Mouse (Mus musculus): ENCODE results near the gene Znrd1as.
A peak's percentile ranks its signal among the peaks of the same experiment; 100 is the strongest.

Gene Znrd1as

GRCm38 (mm10) chr17:36957999-36958743, at the start of gene Znrd1as, which contains the start of gene Znrd1:
Znrd1as (plus strand) TSS chr17:36958592.
Znrd1 (minus strand) TSS chr17:36958559.
- DNase-seq: peak; percentile 94 to 96

- DNase-seq: no peak
These were observed 48.6 kb upstream of the Znrd1as start for GRCm38 (mm10) chr17:36909802-36910201.

- no peak for DNase-seq
These were observed 46.4 kb upstream of the Znrd1as start for GRCm38 (mm10) chr17:36912031-36912430.

- peak; percentile 64 to 77 for DNase-seq
These were observed 44.3 kb upstream of the Znrd1as start for GRCm38 (mm10) chr17:36914108-36914507.

GRCm38 (mm10) chr17:36915076-36915475, 43.3 kb upstream of the Znrd1as start:
- DNase-seq: peak; percentile 47 to 55

GRCm38 (mm10) chr17:36920239-36920638, 38.2 kb upstream of the Znrd1as start:
- peak; percentile 71 to 81 for DNase-seq

- no peak for DNase-seq
These were observed 35.7 kb upstream of the Znrd1as start for GRCm38 (mm10) chr17:36922715-36923114.

GRCm38 (mm10) chr17:36923491-36923890, 34.9 kb upstream of the Znrd1as start:
- DNase-seq: no peak

GRCm38 (mm10) chr17:36927496-36928120, 30.8 kb upstream of the Znrd1as start:
- no peak for DNase-seq

- no peak for DNase-seq
These were observed 29.0 kb upstream of the Znrd1as start for GRCm38 (mm10) chr17:36929236-36929932.

- no peak for DNase-seq
These were observed 28.2 kb upstream of the Znrd1as start for GRCm38 (mm10) chr17:36930233-36930632.

- no peak for DNase-seq
These were observed 27.3 kb upstream of the Znrd1as start for GRCm38 (mm10) chr17:36931130-36931529.

- DNase-seq: peak; percentile 54 to 67
These were observed 26.6 kb upstream of the Znrd1as start for GRCm38 (mm10) chr17:36931806-36932205.

GRCm38 (mm10) chr17:36938056-36938455, 20.3 kb upstream of the Znrd1as start:
- no peak for DNase-seq

GRCm38 (mm10) chr17:36942391-36942790, 16.0 kb upstream of the Znrd1as start:
- DNase-seq: peak; percentile 89 to 90

GRCm38 (mm10) chr17:36942791-36943471, 15.5 kb upstream of the Znrd1as start, which contains the start of gene Rnf39:
Rnf39 (plus strand) TSS chr17:36942918.
- peak; percentile 79 to 81 for DNase-seq

GRCm38 (mm10) chr17:36943691-36944090, 14.7 kb upstream of the Znrd1as start:
- DNase-seq: no peak

- DNase-seq: peak in 1 of 2 experiments; percentile 21
These were observed 14.1 kb upstream of the Znrd1as start for GRCm38 (mm10) chr17:36944121-36944775.

- peak in 1 of 2 experiments; percentile 39 for DNase-seq
These were observed 11.2 kb upstream of the Znrd1as start for GRCm38 (mm10) chr17:36947051-36947819.

GRCm38 (mm10) chr17:36948286-36948685, 10.1 kb upstream of the Znrd1as start:
- DNase-seq: no peak

- DNase-seq: no peak
These were observed 9.1 kb upstream of the Znrd1as start for GRCm38 (mm10) chr17:36949265-36949664.

Measured in lung, adult 18-20 months (tissue).